Mouse (Mus musculus) limb, embryonic 14.5 days (tissue): ENCODE results near the gene Gm1110. TPM values are rescaled to one million over a fixed set of nuclear protein-coding genes. Genes with fewer than 3 reads are reported as not detected.
"Not testable (repeated sequence)": the region's sequence is repeated elsewhere in the genome, so short reads cannot be mapped to it uniquely, and the experiment has no call there.

ENCODE experiments used
- ATAC-seq: fragments of 200-750 bp; cut with Nextera tagmentation; 2 replicates; pipeline ENCODE4 v1.8.0; 2017; ENCODE audit warnings: low read depth, moderate number of reproducible peaks, moderate TSS enrichment; ENCODE audit not compliant: low FRiP score
- DNase-seq: peaks from one replicate; pipeline ENCODE4 v3.0.0-alpha.2; 2015; ENCODE audit warnings: low spot score
- H3K27ac ChIP-seq: fragments of 300-500 bp; sonication (generic); replicated peaks from 2 replicates; pipeline ENCODE4 v1.5.1; 2014; ENCODE audit warnings: low read depth, mild to moderate bottlenecking, low read length, moderate library complexity, mixed read lengths
- H3K27me3 ChIP-seq: fragments of 300-500 bp; sonication (generic); 2 replicates; pipeline ENCODE4 v1.6.1; 2014; ENCODE audit warnings: low read length, mixed read lengths; ENCODE audit not compliant: control insufficient read depth, insufficient read depth
- H3K36me3 ChIP-seq: fragments of 300-500 bp; sonication (generic); 2 replicates; pipeline ENCODE4 v1.6.1; 2014; ENCODE audit warnings: mild to moderate bottlenecking, low read length, moderate library complexity, mixed read lengths; ENCODE audit not compliant: control insufficient read depth, insufficient read depth
- H3K4me1 ChIP-seq: fragments of 300-500 bp; sonication (generic); 2 replicates; pipeline ENCODE4 v1.6.1; 2014; ENCODE audit warnings: antibody characterized with exemption, low read length, mixed read lengths; ENCODE audit not compliant: control insufficient read depth, insufficient read depth
- H3K4me2 ChIP-seq: fragments of 300-500 bp; sonication (generic); replicated peaks from 2 replicates; pipeline ENCODE4 v1.6.1; 2014; ENCODE audit warnings: low read depth, mild to moderate bottlenecking, low read length, moderate library complexity; ENCODE audit not compliant: severe bottlenecking
- H3K4me3 ChIP-seq: fragments of 300-500 bp; sonication (generic); replicated peaks from 2 replicates; pipeline ENCODE4 v1.5.1; 2014; ENCODE audit warnings: low read length
- H3K9ac ChIP-seq: fragments of 300-500 bp; sonication (generic); 2 replicates; pipeline ENCODE4 v1.6.1; 2014; ENCODE audit warnings: mild to moderate bottlenecking, low read depth, low read length, moderate library complexity; ENCODE audit not compliant: severe bottlenecking
- H3K9me3 ChIP-seq: fragments of 300-500 bp; sonication (generic); 2 replicates; pipeline ENCODE4 v1.6.1; 2016; ENCODE audit warnings: low read length; ENCODE audit not compliant: control insufficient read depth
- POLR2A ChIP-seq: fragments of 200-500 bp; IDR thresholded peaks from 2 replicates; pipeline ENCODE4 v1.8.0; 2012; ENCODE audit warnings: inconsistent platforms, mild to moderate bottlenecking, moderate library complexity, borderline replicate concordance; ENCODE audit not compliant: insufficient read depth, insufficient read length; ENCODE audit errors: extremely low read depth
- WGBS: fragments of 180-500 bp; shearing (Covaris S2); extraction: QIAGEN DNeasy Blood & Tissue Kit; methylation state at CpG from one replicate; pipeline ENCODE4 v1.1.7; 2014; 5-methylcytosine and 5-hydroxymethylcytosine counted together
- polyA plus RNA-seq, 2 experiments: library from polyadenylated mRNA; depleted of rRNA in 1 of 2; stranded (reverse) in 1 of 2; unstranded in 1 of 2; fragments of >200 nt; fragmentation: Nextera tagmentation in 1 of 2; extraction: Ambion mirVana in 1 of 2; gene quantifications; 2 replicates each; pipeline versions ENCODE4 v1.2.1 to v1.2.3; 2012 to 2014

Gene Gm1110
- polyA plus RNA-seq (2012; rRNA removed), result 0.05 TPM in 2 replicates
- not detected in 2 replicates for polyA plus RNA-seq (2014; fragmentation: Nextera tagmentation; extraction: Ambion mirVana)

DNA sequence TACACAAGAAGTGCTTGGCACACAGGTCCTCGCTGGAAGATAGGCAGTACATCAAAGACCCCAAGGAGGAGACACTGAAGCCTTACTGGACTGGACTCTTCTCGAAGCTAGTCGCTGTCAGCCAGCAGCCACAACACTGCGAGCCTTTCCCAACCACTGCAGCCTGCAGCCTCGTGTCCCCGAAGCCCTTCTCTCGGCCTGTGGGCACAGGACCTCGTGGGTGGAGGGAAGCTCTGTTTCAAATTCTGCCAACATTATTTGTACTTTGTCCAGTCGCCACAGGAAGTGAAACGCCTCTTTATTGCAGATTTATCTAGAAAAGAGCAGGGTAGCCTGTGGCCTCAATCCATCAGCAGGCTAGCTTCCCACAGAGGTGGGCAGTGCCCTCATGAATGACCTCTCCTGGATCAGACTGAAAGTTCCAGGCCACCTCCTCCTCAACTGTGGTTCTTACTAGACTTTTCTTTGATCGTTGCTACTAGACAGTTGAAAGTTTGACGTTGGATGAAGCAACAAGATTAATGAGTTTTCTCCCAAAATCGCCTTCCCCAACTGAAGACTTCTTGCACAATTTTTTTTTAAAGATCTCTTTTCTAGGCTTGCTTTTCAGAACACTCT lies at the start of gene Gm1110:
Gene Gm1110 (minus strand): TSS at position 203 of the 618 bp plus-strand sequence.
- no peak for TF ChIP-seq POLR2A
- no peaks in the 10 kb centered on the region for H3K9me3 ChIP-seq
- no peaks in the 10 kb centered on the region for H3K36me3 ChIP-seq
- DNase-seq (no peak), ATAC-seq (no peak)
- no peaks in the 10 kb centered on the region for H3K4me1 ChIP-seq
- no peak within 1 kb of the TSS for H3K4me3 ChIP-seq
- H3K27me3 ChIP-seq, result no peaks in the 10 kb centered on the region
- H3K27ac ChIP-seq, result no peak within 1 kb of the TSS
- H3K4me2 ChIP-seq, result no peak within 1 kb of the TSS
- WGBS, result 72% methylated on average over 13 of the region's 13 CpGs
- H3K9ac ChIP-seq, result no peak within 1 kb of the TSS

DNA sequence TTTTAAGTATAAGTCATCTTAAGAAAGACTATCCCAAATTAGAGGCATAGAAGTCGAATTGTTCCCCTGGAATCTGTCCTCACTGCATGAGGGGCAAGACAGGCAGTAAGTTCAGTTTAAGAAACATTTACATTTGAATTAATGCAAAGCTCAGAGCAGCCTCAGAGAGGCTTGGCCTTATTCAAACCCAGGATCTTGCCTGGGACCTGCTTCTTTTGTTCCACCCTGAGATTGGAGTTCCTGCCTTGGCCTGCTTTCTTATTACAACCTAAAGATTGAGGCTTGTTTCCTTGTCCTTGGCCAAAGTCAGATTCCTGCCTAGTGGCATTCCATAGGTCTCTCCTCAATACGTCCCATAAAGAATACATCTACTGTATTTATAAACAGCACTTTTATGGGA lies 24.9 kb upstream of the Gm1110 start:
- no peak overlapping the region for H3K9ac ChIP-seq
- H3K4me3 ChIP-seq, result no peak overlapping the region
- H3K9me3 ChIP-seq, result 0 out of 2 replicates have a peak, but pooled peaks cover 3% of the 10 kb centered on the region
- no peaks in the 10 kb centered on the region for H3K27me3 ChIP-seq
- no peaks in the 10 kb centered on the region for H3K4me1 ChIP-seq
- 76% methylated on average over 2 of the region's 2 CpGs for WGBS
- H3K27ac ChIP-seq, result no peak overlapping the region
- TF ChIP-seq POLR2A, result no peak
- ATAC-seq (no peak), DNase-seq (no peak)
- no peak overlapping the region for H3K4me2 ChIP-seq
- H3K36me3 ChIP-seq, result no peaks in the 10 kb centered on the region

DNA sequence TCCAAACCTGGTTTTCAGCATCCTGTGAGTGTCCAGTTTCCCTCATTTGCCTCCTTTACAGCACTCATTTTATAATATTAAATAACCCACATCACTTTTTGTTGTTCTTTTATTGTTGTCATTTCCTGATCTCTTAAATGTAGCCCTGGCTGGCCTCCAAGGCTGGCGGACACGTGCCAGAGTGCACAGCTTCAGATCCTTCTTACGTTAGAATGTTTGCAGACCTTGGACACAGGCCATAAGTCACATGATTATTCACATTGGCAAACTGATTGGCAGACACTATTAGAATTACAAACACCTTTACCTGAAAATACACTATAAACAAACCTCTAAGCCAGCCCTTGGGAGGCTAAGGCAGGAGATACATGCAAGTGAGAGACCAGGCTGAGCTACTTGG lies 1.2 kb upstream of the Gm1110 start:
- H3K27ac ChIP-seq, result no peak overlapping the region
- no peak for TF ChIP-seq POLR2A
- no peak for DNase-seq

DNA sequence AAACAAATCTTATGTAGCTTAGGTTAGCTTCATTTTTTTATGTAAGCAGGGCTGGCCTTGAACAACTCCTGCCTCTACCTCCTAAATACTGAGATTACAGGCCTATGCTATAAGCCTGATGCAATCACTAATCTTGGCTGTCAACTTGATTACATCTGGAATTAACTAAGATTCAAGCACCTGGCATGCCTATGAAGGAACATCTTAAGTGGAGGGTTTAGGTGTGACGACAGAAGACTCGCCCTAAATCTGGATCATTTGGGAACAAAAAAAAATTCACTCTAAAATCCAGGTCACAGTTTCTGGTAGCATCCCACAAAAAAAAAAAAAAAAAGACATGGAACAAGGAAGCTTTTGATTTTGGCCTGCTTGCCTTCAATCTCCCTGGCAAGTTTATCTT lies 3.1 kb downstream of the Gm1110 start:
- no peaks in the 10 kb centered on the region for H3K27me3 ChIP-seq
- ATAC-seq (no peak), DNase-seq (no peak)
- H3K4me2 ChIP-seq, result no peak overlapping the region
- no peaks in the 10 kb centered on the region for H3K4me1 ChIP-seq
- H3K9ac ChIP-seq, result no peak overlapping the region
- no peak for TF ChIP-seq POLR2A
- no peaks in the 10 kb centered on the region for H3K36me3 ChIP-seq
- no peak overlapping the region for H3K27ac ChIP-seq
- WGBS, result 81% methylated on average over 2 of the region's 2 CpGs
- H3K4me3 ChIP-seq, result no peak overlapping the region
- no peaks in the 10 kb centered on the region for H3K9me3 ChIP-seq

More for the DNA sequence above, 1.2 kb upstream of the Gm1110 start:
- WGBS, result 28% methylated on average over 3 of the region's 3 CpGs
- Histone ChIP-seq H3K9me3 (no peaks in the 10 kb centered on the region), H3K36me3 (no peaks in the 10 kb centered on the region), H3K9ac (no peak overlapping the region), H3K4me3 (no peak overlapping the region), H3K4me2 (no peak overlapping the region), H3K4me1 (no peaks in the 10 kb centered on the region), H3K27me3 (no peaks in the 10 kb centered on the region)
- peak; percentile 26; the same call in 1 of the 2 replicates for ATAC-seq

DNA sequence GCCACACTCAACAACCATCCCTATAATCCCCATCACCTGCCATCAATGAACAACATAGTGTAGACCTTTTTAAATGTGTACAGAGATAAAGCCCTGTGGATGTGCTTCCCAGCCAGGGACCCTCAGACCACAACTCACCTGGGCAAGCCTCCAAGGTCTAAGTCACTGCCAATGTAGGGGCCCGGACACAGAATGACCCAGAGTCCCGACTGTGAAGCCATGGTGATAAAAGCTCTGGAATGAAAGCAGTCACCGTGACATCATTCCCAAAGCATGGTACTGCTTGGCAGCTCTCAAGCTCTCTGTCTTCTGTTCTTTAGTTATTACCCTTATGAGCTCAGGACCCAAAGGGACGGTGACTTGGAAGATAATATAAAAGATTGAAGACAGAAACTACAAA lies 9.8 kb downstream of the Gm1110 start:
- TF ChIP-seq POLR2A, result no peak
- no peaks in the 10 kb centered on the region for H3K27me3 ChIP-seq
- H3K9me3 ChIP-seq, result no peaks in the 10 kb centered on the region
- H3K4me2 ChIP-seq, result no peak overlapping the region
- no peaks in the 10 kb centered on the region for H3K4me1 ChIP-seq
- no peak overlapping the region for H3K4me3 ChIP-seq
- WGBS, result 78% methylated on average over 4 of the region's 4 CpGs
- H3K27ac ChIP-seq, result no peak overlapping the region
- no peak for ATAC-seq
- no peaks in the 10 kb centered on the region for H3K36me3 ChIP-seq
- no peak for DNase-seq
- no peak overlapping the region for H3K9ac ChIP-seq

DNA sequence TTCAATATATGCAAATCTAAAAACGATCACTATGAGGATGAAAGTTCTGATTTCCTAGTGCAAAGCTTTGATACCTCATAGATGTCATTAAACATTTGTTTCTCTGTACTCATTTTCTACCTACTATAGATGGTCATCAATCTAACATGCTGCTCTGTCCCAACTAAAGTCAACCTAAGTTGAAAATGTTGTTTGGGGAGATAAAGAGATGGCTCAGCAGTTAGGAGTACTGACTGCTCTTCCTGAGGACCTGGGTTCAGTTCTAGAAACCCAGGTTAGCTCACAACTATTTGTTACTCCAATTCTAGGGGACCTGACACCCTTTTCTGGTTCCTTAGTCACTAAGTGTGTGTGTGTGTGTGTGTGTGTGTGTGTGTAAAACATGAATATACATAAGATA lies 11.7 kb downstream of the Gm1110 start:
- WGBS, result 74% methylated on average over 1 of the region's 1 CpGs

DNA sequence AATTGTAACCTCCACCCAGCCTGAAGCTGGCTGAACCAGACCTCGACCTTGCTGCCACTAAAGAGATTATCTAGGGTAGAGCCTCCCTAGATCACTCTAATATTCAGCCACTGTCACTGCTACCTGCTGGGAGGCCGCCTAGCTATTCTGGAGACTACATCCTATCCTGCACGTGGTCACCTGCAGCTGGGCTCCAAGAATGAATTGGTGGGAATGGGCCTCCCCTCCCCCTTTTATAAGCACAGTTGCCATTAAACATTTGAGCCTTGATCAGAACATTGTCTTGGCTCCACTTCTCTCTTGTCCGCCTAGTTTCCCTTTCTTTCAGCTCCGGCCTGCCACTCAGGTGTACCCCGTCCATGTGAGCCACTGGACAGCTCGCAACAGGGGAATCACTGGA lies 53.1 kb downstream of the Gm1110 start:
- H3K27ac ChIP-seq, H3K9ac ChIP-seq, H3K36me3 ChIP-seq, H3K9me3 ChIP-seq, H3K4me2 ChIP-seq, DNase-seq, H3K27me3 ChIP-seq, ATAC-seq, H3K4me3 ChIP-seq, H3K4me1 ChIP-seq: not testable (repeated sequence)
- WGBS, result 79% methylated on average over 7 of the region's 7 CpGs

More for the DNA sequence above, 11.7 kb downstream of the Gm1110 start:
- no peaks in the 10 kb centered on the region for H3K36me3 ChIP-seq
- H3K4me3 ChIP-seq, result no peak overlapping the region
- no peaks in the 10 kb centered on the region for H3K27me3 ChIP-seq
- no peak overlapping the region for H3K9ac ChIP-seq
- no peak overlapping the region for H3K27ac ChIP-seq
- H3K9me3 ChIP-seq, result no peaks in the 10 kb centered on the region
- H3K4me1 ChIP-seq, result no peaks in the 10 kb centered on the region
- no peak for DNase-seq
- no peak for ATAC-seq
- TF ChIP-seq POLR2A, result no peak
- H3K4me2 ChIP-seq, result no peak overlapping the region
